Mouse (Mus musculus) spleen, adult 2 months (tissue): ENCODE results near the gene Fam124a.

Experiments used
- CTCF ChIP-seq: fragments of 200-500 bp; IDR thresholded peaks from 2 replicates; pipeline ENCODE4 v1.5.1; 2011; ENCODE audit warnings: mild to moderate bottlenecking, inconsistent platforms; ENCODE audit not compliant: insufficient read depth, insufficient read length, insufficient replicate concordance; ENCODE audit errors: extremely low read depth
- POLR2A ChIP-seq: fragments of 200-500 bp; IDR thresholded peaks from 2 replicates; pipeline ENCODE4 v1.6.1; 2011; ENCODE audit warnings: low read depth, low read length, inconsistent platforms

DNA sequence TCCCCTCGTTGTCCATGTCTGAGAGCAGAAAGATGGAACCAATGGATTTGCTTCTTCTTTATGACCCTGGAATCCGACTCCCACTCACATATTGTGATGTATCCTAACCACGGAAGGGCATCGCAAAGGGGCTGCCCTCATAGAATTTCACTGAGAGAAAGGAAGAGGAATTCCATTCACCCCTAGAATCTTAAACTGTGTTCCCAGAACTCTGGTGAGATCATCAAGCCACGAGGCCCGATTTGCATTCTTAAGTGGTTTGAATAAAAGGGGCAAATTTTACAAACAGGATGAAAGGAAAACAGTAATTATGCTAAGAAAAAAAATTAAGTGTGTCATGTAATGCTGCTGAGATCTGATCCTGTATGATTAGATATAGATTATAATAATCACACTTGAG, 19.4 kb downstream of the Fam124a start:
- TF ChIP-seq CTCF, result no peak
- no peak for TF ChIP-seq POLR2A
